Mouse (Mus musculus) effector memory CD4-positive, alpha-beta T cell, adult 7 months (primary cell): ENCODE data around the gene Pdcd4. TPM values are rescaled to one million over a fixed set of nuclear protein-coding genes. Genes with fewer than 3 reads are reported as not detected.

Experiments
- polyA plus RNA-seq: library from polyadenylated mRNA; unstranded; fragments of 100-300 nt; shearing (Covaris generic); gene quantifications from one replicate; pipeline ENCODE4 v1.2.1, GENCODE M21; 2017

Pdcd4 gene
- 67.2 TPM for polyA plus RNA-seq

GRCm38 (mm10) chr19:53892061-53892460 is at the start of gene Pdcd4:
Gene Pdcd4 (plus strand): TSS chr19:53892231.

GRCm38 (mm10) chr19:53943802-53944785 is 52.1 kb downstream of the Pdcd4 start, which contains the start of the genes Shoc2 and Bbip1:
Gene Shoc2 (plus strand): TSS chr19:53944306.
Gene Bbip1 (minus strand): TSS chr19:53944627.

Other genes with a start within 250 kb of the Pdcd4 start
- not detected for gene Rbm20, start 214.9 kb upstream of the Pdcd4 start, polyA plus RNA-seq
- gene Shoc2, start 52.1 kb downstream of the Pdcd4 start, polyA plus RNA-seq: 61.0 TPM
- gene Bbip1, start 52.4 kb downstream of the Pdcd4 start, polyA plus RNA-seq: 51.6 TPM
- gene Adra2a, start 151.9 kb downstream of the Pdcd4 start, polyA plus RNA-seq: not detected